Mouse (Mus musculus): ENCODE results near the gene Ehbp1l1.

Ehbp1l1 gene

DNA sequence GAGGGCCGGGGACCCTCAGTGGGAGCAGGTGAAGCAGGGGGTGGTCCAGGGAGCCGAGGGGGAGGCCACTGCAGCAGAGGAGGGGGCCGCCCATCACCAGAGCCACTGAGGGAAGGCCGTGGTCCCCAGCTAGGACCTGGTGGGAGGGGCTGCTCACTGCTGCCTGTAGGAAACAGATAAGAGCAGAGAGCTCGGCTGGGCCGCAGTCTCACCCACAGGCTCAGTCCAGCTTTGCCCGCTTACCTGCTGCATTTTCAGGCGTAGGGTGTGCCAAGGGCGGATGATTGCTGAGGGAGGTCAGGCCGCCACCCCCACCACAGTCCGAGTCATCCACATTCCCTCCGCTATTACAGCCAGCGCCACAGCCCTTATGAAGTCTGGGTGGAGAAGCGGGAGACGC lies 60.7 kb downstream of the Ehbp1l1 start:
- no peak for DNase-seq

- no peak for DNase-seq
Observed at GRCm38 (mm10) chr19:5664669-5665257, 61.4 kb downstream of the Ehbp1l1 start.

DNA sequence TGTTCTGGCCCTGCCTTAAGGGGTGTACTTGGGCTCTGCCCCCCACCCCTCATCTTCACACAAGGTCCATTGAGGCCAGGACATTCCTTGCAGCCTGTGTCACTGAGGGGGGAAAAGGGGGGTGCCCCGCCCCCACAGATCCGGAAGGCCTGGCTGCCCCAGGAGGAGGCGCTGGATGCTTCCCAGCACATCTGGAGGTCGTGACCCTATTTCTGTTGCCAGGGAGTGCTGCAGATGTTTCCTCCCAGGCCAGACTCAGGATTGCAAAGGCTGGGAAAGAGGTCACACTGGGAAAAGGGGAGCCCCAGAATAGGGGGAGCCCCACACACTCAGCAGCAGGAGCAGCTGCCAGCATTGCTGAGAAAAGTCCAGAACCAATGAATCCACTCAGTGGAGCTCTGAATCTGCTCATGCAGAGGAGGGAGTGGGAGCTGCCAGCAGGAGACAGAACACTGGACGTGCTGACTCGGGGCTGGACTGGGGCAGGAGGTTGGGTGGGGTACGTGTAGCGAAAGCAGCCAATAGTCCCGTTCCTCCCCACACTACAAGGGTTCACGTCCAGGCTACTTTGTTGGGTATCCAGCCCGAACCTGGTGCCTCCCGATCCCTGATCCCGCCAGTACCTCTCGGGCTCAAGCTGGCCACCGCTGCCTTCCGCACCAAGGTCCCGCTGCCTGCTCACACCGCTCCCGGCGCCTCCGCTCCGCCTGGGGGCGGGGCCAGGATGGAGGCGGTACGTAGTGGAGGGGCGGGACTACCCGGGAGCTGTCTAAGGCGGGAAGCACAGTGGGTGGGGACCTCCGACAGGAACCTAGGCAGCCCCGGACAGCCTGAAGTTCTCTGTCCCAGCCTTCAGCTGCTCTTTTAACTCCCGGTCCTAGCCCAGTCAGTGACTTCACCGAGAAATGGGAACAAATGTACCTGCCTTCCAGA lies 62.9 kb downstream of the Ehbp1l1 start, which contains the start of gene Sipa1:
Gene Sipa1, minus strand, starts transcription at position 727 of the 933 bp plus-strand sequence.
- DNase-seq: peak; percentile 57 to 64

DNA sequence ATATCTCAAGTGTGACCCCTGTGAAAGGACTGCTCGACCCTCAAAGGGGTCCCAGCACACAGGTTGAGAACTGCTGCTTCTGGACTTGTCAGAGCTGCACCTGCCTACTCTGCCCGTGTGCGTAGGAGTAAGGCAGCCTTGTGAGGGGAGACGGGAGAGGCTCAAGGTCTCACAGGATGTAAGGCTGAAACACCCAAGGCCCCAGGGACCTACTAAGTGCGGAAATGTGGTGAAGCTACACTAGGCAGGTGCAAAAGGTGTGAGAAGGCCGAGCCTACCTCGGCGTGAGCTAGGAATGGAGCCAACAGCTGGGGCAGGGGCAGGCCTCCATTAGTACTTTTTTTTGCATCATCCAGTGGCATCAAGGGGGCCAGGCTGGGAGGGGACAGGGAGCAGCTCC lies 63.8 kb downstream of the Ehbp1l1 start:
- no peak for DNase-seq

GRCm38 (mm10) chr19:5660942-5661751 lies 65.0 kb downstream of the Ehbp1l1 start:
- no peak for DNase-seq
